Mouse (Mus musculus) erythroblast, embryonic 14.5 days (primary cell): ENCODE measurements around the gene Tnfaip8l3. TPM values are rescaled to one million over a fixed set of nuclear protein-coding genes. Genes with fewer than 3 reads are reported as not detected.

Experiments used
- H3K27me3 ChIP-seq: 2 replicates; pipeline ENCODE4 v1.6.1; 2012; ENCODE audit warnings: inconsistent platforms; ENCODE audit not compliant: control insufficient read depth
- H3K36me3 ChIP-seq: 2 replicates; pipeline ENCODE4 v1.6.1; 2012; ENCODE audit warnings: mild to moderate bottlenecking, inconsistent platforms; ENCODE audit not compliant: control insufficient read depth
- H3K4me1 ChIP-seq: 2 replicates; pipeline ENCODE4 v1.6.1; 2012; ENCODE audit warnings: inconsistent platforms; ENCODE audit not compliant: control insufficient read depth
- H3K4me3 ChIP-seq: replicated peaks from 2 replicates; pipeline ENCODE3; 2012; ENCODE audit warnings: moderate library complexity, mild to moderate bottlenecking, inconsistent platforms
- H3K9me3 ChIP-seq: 2 replicates; pipeline ENCODE4 v1.6.1; 2012; ENCODE audit warnings: low read length, inconsistent platforms, mixed read lengths; ENCODE audit not compliant: control insufficient read depth
- GATA1 ChIP-seq: IDR thresholded peaks from 2 replicates; pipeline ENCODE4 v1.6.1; 2012; ENCODE audit warnings: low read length, inconsistent platforms, mixed read lengths
- TAL1 ChIP-seq: IDR thresholded peaks from 3 replicates; pipeline ENCODE4 v1.6.1; 2012; ENCODE audit warnings: low read length, inconsistent platforms, mixed read lengths
- polyA plus RNA-seq: library from polyadenylated mRNA; stranded (reverse); fragments of >175 nt; gene quantifications from 2 replicates; pipeline ENCODE4 v1.2.3, GENCODE M21; 2012

The Tnfaip8l3 gene
- polyA plus RNA-seq, 1 experiment: not detected

DNA sequence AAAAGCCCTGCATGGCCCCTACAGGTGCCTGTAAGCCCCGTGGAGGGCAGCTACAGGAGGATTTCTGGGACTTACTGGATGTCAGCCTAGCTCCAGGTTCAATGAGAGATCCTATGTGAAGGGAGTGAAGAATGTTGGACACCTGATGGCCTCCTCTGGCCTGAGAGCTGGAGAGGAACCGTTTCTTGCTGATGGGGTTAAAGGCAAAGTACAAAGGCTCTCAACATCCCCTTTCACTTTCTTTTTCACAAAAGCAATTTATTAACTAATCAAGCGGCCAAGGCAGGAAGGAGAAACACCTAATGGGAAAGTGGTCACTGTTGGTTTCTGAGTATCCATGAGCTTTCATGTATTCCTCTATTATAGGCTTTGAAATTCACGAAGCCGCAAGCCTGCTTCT lies 1.0 kb upstream of the Tnfaip8l3 start:
- Histone ChIP-seq H3K4me3 (no peak overlapping the region), H3K9me3 (no peaks in the 10 kb centered on the region)

DNA sequence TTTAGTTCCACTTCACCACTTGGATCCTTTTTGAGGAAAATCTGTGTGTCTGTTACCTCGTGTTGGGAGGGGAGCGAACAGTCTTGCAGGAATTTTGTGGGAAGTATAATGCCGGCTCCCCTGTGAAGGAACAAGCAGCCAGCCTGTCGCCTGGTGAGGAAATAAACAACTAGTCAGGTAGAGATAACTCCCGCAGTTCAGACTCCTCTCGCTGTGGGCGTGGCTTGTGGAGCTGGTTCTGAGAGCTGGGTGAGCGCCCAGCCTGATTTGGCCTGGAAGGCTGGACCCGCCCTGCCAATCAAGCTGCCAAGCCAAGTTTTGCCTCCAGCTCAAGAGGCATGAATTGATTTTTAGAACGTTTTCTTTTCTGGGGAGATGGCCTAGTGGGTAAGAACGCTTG lies 589 bp upstream of the Tnfaip8l3 start:
- no peaks in the 10 kb centered on the region for H3K36me3 ChIP-seq
- no peaks in the 10 kb centered on the region for H3K4me1 ChIP-seq
- peaks cover 27% of the 10 kb centered on the region for H3K27me3 ChIP-seq
- TF ChIP-seq TAL1 (no peak), GATA1 (no peak)
- H3K4me3 ChIP-seq: peak overlapping the region; percentile 4
- no peaks in the 10 kb centered on the region for H3K9me3 ChIP-seq

More for the DNA sequence above, 1.0 kb upstream of the Tnfaip8l3 start:
- Histone ChIP-seq H3K27me3 (peaks cover 27% of the 10 kb centered on the region), H3K4me1 (no peaks in the 10 kb centered on the region), H3K36me3 (no peaks in the 10 kb centered on the region)
- no peak for TF ChIP-seq GATA1
- TF ChIP-seq TAL1: no peak

DNA sequence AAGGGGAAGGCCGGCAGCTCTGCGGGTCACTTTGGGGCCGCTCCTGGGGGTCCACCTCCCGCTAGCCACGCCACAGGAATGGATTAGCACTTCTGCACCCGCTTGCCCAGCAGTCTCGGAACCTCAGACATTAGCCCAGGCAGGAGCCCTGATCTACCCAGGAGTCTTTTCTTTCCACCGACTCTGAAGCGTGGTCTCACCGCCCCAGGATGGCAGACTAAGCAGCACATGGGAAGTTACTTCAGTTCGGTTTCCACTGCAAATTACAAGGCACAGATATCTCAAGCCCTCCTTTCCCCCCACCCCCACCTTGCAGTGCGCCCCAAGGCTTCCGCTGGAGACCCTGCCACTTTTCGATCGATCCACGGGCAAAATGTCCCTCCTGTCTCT lies 551 bp downstream of the Tnfaip8l3 start:
- H3K27me3 ChIP-seq: peaks cover 27% of the 10 kb centered on the region
- no peaks in the 10 kb centered on the region for H3K36me3 ChIP-seq
- no peaks in the 10 kb centered on the region for H3K4me1 ChIP-seq
- no peaks in the 10 kb centered on the region for H3K9me3 ChIP-seq
- TF ChIP-seq TAL1 (no peak), GATA1 (no peak)
- H3K4me3 ChIP-seq: peak overlapping the region; percentile 33

DNA sequence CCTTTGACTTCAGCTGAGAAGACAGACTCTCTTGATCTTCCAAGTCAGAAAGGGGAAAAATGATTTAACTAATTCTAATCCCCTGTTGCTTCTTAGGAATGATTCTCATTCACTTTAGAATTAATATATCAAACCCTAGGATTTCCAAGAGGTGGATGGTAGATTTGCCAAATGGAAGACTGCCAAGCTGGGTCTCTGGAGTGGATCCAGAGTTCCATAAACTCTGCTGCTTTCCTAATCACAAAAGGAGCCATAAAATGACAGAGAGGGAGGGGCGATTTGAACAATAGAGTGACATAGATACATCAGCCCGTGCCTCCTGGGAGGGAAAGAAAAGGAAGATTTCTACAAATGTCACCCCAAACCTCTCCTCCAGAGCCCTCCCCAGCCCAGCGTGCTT lies 3.4 kb downstream of the Tnfaip8l3 start:
- Histone ChIP-seq H3K4me3 (no peak overlapping the region), H3K4me1 (no peaks in the 10 kb centered on the region), H3K36me3 (no peaks in the 10 kb centered on the region), H3K27me3 (peaks cover 27% of the 10 kb centered on the region), H3K9me3 (no peaks in the 10 kb centered on the region)
- TF ChIP-seq TAL1: no peak
- no peak for TF ChIP-seq GATA1

DNA sequence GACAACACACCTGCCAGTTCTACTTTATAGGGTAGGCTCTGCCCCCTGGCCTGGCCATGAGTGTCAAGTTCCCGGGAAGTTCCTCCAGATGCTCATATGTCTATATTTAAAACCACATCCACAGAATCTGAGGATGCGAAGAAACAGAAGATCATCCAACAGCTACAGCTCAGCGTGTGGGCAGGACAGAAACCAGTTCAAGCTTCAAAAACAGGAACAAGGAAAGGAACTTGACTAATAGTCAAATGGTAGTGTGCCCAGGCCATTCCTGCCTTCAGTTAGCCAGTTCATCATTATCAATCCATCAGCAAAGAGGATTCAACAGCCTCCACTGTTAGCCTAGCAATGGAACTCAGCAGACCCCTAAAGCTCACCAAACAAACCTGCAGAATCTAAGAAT lies 4.5 kb downstream of the Tnfaip8l3 start:
- Histone ChIP-seq H3K4me3 (no peak overlapping the region), H3K4me1 (no peaks in the 10 kb centered on the region), H3K27me3 (peaks cover 21% of the 10 kb centered on the region), H3K9me3 (no peaks in the 10 kb centered on the region), H3K36me3 (no peaks in the 10 kb centered on the region)
- TF ChIP-seq TAL1 (no peak), GATA1 (no peak)

DNA sequence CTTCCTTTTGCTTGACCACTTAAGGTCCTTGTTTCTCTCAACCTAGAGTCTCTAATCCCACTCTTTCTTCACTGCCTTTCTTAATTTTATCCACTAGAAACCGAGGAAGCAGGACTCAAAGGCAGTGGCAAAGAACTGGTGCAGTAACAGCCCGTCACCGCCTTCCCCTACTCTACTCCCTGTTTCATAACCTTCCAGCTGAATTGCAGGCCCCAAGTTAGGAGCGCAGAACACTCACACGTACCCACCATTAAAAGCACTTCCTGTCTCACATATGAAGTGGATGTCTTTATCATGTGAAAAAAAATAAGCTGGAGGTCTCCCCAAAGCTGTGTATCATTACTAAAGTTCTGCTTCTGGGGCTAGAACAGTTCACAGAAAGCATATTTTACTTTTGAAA lies 6.5 kb downstream of the Tnfaip8l3 start:
- Histone ChIP-seq H3K27me3 (peaks cover 4% of the 10 kb centered on the region), H3K4me1 (no peaks in the 10 kb centered on the region), H3K36me3 (no peaks in the 10 kb centered on the region), H3K9me3 (no peaks in the 10 kb centered on the region), H3K4me3 (no peak overlapping the region)
- TF ChIP-seq TAL1: no peak
- no peak for TF ChIP-seq GATA1

DNA sequence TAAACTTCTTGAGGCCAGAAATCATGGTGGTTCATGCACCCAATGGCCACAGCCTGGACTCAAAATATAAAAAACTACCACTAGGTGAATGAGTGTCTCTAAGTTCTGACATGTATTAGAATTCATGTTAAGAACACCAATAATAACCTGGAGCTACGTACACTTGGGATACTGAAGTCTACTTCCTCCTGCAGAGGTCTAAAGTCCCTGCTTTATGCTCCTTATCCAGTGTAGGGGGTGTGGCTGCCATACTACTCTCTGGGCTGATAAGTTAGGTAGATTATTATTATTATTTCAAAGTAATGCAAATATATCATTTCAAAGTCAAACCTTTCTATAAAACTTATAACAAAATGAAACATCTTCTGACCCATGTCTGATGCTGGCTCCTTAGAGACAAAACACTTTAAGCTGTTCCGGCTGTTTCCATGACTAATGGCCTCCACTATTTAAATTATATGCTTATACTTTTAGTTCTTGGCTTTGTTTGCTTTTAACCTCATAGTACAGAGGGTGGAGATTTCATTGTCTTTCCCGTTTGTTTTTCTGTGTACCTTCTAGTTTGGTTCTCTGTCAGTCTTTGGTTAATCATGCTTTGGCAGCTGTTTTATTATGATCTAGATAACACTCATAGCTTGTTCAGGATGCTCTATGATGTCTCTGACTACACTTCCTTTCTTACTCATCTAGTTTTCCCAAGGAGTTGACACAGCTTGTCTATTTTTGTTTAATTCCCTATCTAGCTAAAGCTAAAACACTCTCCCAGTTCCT lies 16.7 kb downstream of the Tnfaip8l3 start:
- Histone ChIP-seq H3K27me3 (no peaks in the 10 kb centered on the region), H3K9me3 (no peaks in the 10 kb centered on the region), H3K36me3 (no peaks in the 10 kb centered on the region), H3K4me1 (no peaks in the 10 kb centered on the region), H3K4me3 (no peak overlapping the region)
- TF ChIP-seq TAL1: no peak
- no peak for TF ChIP-seq GATA1

DNA sequence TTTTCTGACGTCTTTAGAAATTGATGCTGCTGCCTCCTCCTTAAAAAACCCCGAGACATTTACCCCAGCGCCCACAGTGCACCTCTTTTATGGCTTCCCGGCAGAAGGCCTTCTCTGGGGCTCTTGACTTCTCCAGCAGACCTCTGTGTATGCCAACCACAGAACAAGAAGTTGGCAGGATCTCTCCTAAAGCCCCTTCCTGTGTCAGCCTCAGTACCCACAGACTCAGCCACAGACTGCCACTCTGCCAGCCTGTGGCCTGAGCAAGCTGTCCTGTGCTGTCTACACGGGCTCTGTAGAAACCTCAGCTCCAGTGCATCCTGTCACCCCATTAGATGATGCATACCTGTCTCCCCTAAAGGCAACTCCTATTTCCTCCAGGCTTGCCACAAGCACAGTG lies 19.2 kb downstream of the Tnfaip8l3 start:
- H3K27me3 ChIP-seq: no peaks in the 10 kb centered on the region
- H3K4me3 ChIP-seq: no peak overlapping the region
- H3K36me3 ChIP-seq: no peaks in the 10 kb centered on the region
- TF ChIP-seq TAL1: no peak
- H3K4me1 ChIP-seq: no peaks in the 10 kb centered on the region
- H3K9me3 ChIP-seq: no peaks in the 10 kb centered on the region

DNA sequence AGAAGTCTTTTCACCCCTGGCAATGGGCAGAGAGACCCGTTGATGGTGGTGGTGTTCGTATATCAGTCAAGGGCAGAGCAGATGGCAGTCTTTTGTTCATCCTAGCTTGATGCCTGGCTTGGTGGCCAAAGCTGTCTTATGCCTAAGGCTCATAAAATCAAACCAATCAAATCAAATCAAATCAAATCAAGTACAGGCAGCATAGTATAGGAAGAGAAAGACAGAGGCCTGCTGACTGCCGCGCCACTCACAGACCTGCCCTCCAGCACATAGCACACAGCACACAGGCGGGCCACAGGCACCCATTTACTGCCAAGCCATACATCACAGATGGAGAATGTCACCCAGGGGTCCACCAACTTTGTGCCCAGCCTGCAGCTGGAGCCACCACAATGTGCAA lies 25.1 kb downstream of the Tnfaip8l3 start:
- H3K4me3 ChIP-seq: no peak overlapping the region
- TF ChIP-seq TAL1 (no peak), GATA1 (no peak)
- H3K27me3 ChIP-seq: no peaks in the 10 kb centered on the region
- no peaks in the 10 kb centered on the region for H3K4me1 ChIP-seq
- H3K9me3 ChIP-seq: no peaks in the 10 kb centered on the region
- no peaks in the 10 kb centered on the region for H3K36me3 ChIP-seq

DNA sequence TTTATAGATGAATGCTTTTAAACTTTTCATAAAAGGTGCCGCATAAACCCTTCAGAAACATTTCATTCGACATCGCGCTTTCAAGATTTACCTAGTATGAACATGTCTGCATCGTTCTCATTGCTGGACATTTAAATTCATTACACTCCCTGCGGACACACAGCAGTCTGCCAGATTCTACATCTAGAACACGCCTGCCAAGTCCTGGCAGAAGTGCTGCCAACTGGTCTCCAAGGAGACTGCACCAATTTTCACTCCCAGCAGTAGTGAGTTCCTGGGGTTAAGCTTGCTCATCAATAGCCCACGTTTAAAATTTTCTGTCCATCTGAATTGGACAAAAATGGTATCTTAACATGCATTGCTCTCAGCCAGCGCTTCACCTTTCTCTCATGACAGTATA lies 30.5 kb downstream of the Tnfaip8l3 start:
- Histone ChIP-seq H3K27me3 (no peaks in the 10 kb centered on the region), H3K4me3 (no peak overlapping the region), H3K36me3 (no peaks in the 10 kb centered on the region), H3K9me3 (no peaks in the 10 kb centered on the region), H3K4me1 (no peaks in the 10 kb centered on the region)
- no peak for TF ChIP-seq GATA1
- no peak for TF ChIP-seq TAL1
